Mouse (Mus musculus) intestine, embryonic 15.5 days (tissue): ENCODE measurements around the gene Prdm16. TPM values are rescaled to one million over a fixed set of nuclear protein-coding genes. Genes with fewer than 3 reads are reported as not detected.

ENCODE experiments used
- ATAC-seq: fragments of 200-750 bp; cut with Nextera tagmentation; 2 replicates; pipeline ENCODE4 v1.8.0; 2017; ENCODE audit warnings: moderate TSS enrichment, moderate library complexity
- H3K27ac ChIP-seq: fragments of 300-500 bp; sonication (generic); 2 replicates; pipeline ENCODE4 v1.5.1; 2015; ENCODE audit warnings: mild to moderate bottlenecking, inconsistent platforms
- H3K27me3 ChIP-seq: fragments of 300-500 bp; sonication (generic); replicated peaks from 2 replicates; pipeline ENCODE4 v1.6.1; 2015; ENCODE audit warnings: inconsistent platforms
- H3K36me3 ChIP-seq: fragments of 300-500 bp; sonication (generic); 2 replicates; pipeline ENCODE4 v1.6.1; 2015; ENCODE audit warnings: inconsistent platforms
- H3K4me1 ChIP-seq: fragments of 300-500 bp; sonication (generic); replicated peaks from 2 replicates; pipeline ENCODE4 v1.6.1; 2015; ENCODE audit warnings: inconsistent platforms
- H3K4me2 ChIP-seq: fragments of 300-500 bp; sonication (generic); replicated peaks from 2 replicates; pipeline ENCODE4 v1.6.1; 2015; ENCODE audit warnings: mild to moderate bottlenecking, inconsistent platforms
- H3K4me3 ChIP-seq: fragments of 300-500 bp; sonication (generic); replicated peaks from 2 replicates; pipeline ENCODE4 v1.5.1; 2015; ENCODE audit warnings: inconsistent platforms
- H3K9ac ChIP-seq: fragments of 300-500 bp; sonication (generic); 2 replicates; pipeline ENCODE4 v1.6.1; 2015; ENCODE audit warnings: inconsistent platforms
- H3K9me3 ChIP-seq: fragments of 300-500 bp; sonication (generic); 2 replicates; pipeline ENCODE4 v1.6.1; 2016; ENCODE audit warnings: inconsistent platforms
- WGBS: fragments of 180-500 bp; shearing (Covaris S2); methylation state at CpG from one replicate; pipeline ENCODE4 v1.1.7; 2015; 5-methylcytosine and 5-hydroxymethylcytosine counted together
- polyA plus RNA-seq: library from polyadenylated mRNA; unstranded; fragments of >200 nt; fragmentation: Nextera tagmentation; extraction: Ambion mirVana; gene quantifications from 2 replicates; pipeline ENCODE4 v1.2.1, GENCODE M21; 2015

Prdm16 gene
- polyA plus RNA-seq, 1 experiment from 2014 or later: 16.4 TPM

DNA sequence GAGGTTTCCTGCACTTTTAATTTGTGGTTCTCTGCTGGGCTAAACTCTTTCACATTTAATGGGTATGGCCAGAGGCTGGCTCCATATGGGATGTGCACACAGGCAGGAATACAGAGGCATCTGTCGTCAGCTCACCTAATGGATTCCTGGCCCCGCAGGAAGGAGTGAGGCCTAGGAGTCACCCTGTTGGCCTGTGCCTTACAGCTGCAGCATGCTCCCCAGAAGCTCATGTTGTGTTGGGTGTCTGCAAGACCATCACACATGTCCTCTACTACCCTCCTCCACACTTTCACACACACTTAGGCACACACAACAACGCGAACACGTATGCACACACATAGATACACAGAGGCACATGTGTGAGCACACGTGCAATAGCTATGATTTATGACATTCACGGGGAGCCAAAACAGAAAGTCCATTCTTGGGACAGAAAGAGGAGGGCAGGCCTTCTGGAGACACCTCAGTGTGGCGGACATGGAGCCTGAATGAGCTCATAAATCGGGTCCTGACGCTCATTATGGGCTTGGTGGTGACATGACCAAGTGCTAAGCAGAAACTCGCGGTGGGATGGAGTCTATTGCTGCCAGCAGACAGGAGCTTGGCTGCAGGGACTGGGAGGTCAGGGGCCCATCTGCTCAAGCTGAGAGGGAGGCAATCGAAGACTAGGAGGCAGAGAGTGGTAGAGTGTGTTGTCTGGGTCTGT is 265.0 kb downstream of the Prdm16 start:
- H3K36me3 ChIP-seq: no peaks in the 10 kb centered on the region
- H3K9ac ChIP-seq: no peak overlapping the region
- ATAC-seq: no peak
- no peaks in the 10 kb centered on the region for H3K27me3 ChIP-seq
- H3K27ac ChIP-seq: no peak overlapping the region
- no peak overlapping the region for H3K4me2 ChIP-seq
- H3K9me3 ChIP-seq: no peaks in the 10 kb centered on the region
- 61% methylated on average over 13 of the region's 13 CpGs for WGBS
- no peak overlapping the region for H3K4me3 ChIP-seq
- H3K4me1 ChIP-seq: peaks cover 7% of the 10 kb centered on the region; the same call in 1 of the 2 replicates

DNA sequence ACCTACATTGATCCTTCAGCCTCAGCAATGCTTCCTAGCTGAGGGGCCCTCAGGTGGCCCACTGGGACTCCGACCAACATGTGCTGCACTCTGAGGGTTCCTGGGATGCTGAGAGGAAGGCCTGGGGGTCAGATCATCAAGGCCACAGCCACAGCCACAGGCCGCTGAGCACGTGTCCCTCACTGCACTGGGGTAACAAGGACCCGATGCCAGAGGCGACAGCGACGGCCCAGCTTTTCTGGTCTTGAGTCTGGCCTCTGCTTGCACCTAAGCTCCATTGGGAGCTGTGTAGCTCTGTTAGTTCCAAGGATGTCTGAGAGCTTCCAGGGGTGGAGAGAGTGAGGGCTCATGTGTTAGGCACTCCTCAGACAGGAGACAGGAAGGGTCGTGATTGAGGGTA is 265.8 kb downstream of the Prdm16 start:
- no peak for ATAC-seq
- no peak overlapping the region for H3K9ac ChIP-seq
- H3K9me3 ChIP-seq: no peaks in the 10 kb centered on the region
- H3K4me3 ChIP-seq: no peak overlapping the region
- H3K4me1 ChIP-seq: no peaks in the 10 kb centered on the region
- H3K4me2 ChIP-seq: no peak overlapping the region
- H3K36me3 ChIP-seq: no peaks in the 10 kb centered on the region
- H3K27me3 ChIP-seq: no peaks in the 10 kb centered on the region
- 74% methylated on average over 8 of the region's 8 CpGs for WGBS
- no peak overlapping the region for H3K27ac ChIP-seq

DNA sequence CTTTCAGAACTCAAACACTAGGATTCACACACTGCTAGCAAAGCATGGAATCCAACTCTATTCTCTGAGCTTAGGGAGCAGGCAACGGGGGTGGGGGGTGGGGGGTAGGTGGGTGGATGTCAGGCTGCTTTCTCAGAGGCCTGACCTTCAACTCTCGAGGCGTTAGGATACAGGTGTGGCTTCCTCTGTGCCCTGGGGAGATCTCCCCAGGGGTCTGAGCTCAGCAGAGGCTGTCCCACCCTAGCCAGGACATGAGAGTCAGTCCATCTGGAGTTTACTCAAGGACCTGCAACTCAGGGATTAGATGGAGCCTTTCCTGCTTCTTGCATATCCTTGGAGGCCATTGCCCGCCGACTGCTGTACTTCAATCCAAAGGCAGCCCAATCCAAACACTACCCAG is 267.6 kb downstream of the Prdm16 start:
- Histone ChIP-seq H3K9me3 (no peaks in the 10 kb centered on the region), H3K27me3 (no peaks in the 10 kb centered on the region), H3K4me1 (no peaks in the 10 kb centered on the region), H3K9ac (no peak overlapping the region), H3K36me3 (no peaks in the 10 kb centered on the region), H3K4me2 (no peak overlapping the region), H3K4me3 (no peak overlapping the region), H3K27ac (no peak overlapping the region)
- WGBS: 64% methylated on average over 5 of the region's 5 CpGs
- ATAC-seq: no peak

DNA sequence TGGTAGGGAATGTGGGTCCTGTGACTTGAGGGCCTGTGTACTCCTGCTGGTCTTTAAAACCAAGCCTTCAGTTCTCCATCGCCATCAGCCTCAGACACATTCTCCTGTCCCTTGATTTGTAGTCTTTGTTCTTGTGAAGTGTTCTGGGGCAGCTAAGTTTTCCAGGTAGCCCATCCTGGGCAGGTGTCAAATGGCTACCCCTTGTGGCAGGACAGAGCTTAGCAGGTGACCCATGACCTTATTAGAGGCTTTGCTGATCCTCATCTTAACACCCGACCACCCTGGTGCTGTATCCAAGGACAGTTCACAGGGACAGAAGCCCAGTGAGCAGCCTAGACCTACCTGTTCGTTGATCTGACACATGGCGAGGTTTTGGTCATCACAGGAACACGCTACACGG is 269.8 kb downstream of the Prdm16 start:
- H3K4me2 ChIP-seq: no peak overlapping the region
- H3K27me3 ChIP-seq: no peaks in the 10 kb centered on the region
- no peak for ATAC-seq
- H3K4me3 ChIP-seq: no peak overlapping the region
- H3K9ac ChIP-seq: no peak overlapping the region
- H3K36me3 ChIP-seq: no peaks in the 10 kb centered on the region
- H3K27ac ChIP-seq: no peak overlapping the region
- no peaks in the 10 kb centered on the region for H3K9me3 ChIP-seq
- no peaks in the 10 kb centered on the region for H3K4me1 ChIP-seq
- 83% methylated on average over 6 of the region's 6 CpGs for WGBS

DNA sequence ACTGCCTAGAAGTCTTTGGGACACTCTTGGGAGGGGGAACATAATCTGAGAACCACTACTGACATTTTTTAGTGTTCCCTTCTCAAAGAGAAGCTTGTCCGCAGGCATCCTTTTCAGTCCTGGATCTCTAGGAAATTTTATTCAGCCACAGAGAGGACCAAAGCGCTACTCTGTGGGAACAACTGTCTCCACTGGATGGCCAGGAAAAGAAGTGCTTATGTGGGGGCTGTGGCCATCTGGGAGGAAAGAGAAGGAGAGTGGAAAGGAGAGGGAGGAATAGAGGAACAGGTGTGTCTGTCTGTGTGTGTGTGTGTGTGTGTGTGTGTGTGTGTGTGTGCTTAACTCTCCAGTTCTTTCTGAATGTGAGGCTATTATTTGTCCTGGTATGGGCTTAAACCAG is 271.9 kb downstream of the Prdm16 start:
- no peak for ATAC-seq
- H3K9ac ChIP-seq: no peak overlapping the region
- H3K36me3 ChIP-seq: no peaks in the 10 kb centered on the region
- 91% methylated on average over 2 of the region's 2 CpGs for WGBS
- no peaks in the 10 kb centered on the region for H3K4me1 ChIP-seq
- H3K4me3 ChIP-seq: no peak overlapping the region
- no peaks in the 10 kb centered on the region for H3K9me3 ChIP-seq
- no peaks in the 10 kb centered on the region for H3K27me3 ChIP-seq
- no peak overlapping the region for H3K4me2 ChIP-seq
- H3K27ac ChIP-seq: no peak overlapping the region

DNA sequence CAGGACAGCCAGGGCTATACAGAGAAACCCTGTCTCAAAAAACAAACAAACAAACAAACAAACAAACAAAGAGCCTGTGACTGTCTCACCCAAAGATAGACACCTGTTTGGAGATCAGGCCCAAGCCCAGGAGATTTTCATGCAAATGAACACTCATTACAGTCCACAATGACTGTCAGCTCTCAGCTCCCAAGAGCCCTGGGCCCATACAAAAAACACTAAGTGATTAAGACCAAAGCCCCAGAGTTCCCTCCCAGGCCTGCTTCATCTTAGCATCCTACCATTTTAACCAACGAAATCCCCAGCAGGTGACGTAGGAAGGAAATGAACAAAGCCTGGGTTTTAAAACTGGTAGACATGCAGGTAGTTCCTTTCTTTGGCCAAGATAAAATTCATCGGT is 275.8 kb downstream of the Prdm16 start:
- Histone ChIP-seq H3K9me3 (no peaks in the 10 kb centered on the region), H3K36me3 (no peaks in the 10 kb centered on the region), H3K4me1 (peaks cover 16% of the 10 kb centered on the region), H3K9ac (no peak overlapping the region), H3K4me3 (no peak overlapping the region), H3K27ac (peak overlapping the region; percentile 18; the same call in 1 of the 2 replicates), H3K4me2 (no peak overlapping the region), H3K27me3 (no peaks in the 10 kb centered on the region)
- no peak for ATAC-seq
- 86% methylated on average over 3 of the region's 3 CpGs for WGBS

DNA sequence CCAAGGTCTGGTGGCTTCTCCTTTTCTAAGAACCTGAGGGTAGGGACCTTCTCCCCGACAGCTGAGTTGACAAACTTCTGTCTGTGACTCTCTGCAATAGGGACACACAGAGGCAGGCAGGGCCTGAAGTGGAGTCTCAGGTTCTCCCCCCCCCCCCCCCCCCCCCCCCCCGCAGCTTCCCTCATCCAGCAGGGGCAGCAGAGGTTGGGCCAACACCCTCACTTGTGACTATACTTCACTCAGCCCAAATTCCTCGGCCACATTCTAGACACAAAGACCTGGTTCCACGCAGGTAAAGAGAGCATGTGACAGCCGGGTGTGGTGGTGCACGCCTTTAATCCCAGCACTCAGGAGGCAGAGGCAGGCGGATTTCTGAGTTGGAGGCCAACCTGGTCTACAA is 276.2 kb downstream of the Prdm16 start:
- WGBS: 82% methylated on average over 6 of the region's 7 CpGs
- Histone ChIP-seq H3K27ac (peak overlapping the region; percentile 79), H3K4me2 (no peak overlapping the region), H3K27me3 (no peaks in the 10 kb centered on the region), H3K36me3 (no peaks in the 10 kb centered on the region), H3K9ac (no peak overlapping the region), H3K4me1 (peaks cover 16% of the 10 kb centered on the region), H3K9me3 (no peaks in the 10 kb centered on the region), H3K4me3 (no peak overlapping the region)
- no peak for ATAC-seq

DNA sequence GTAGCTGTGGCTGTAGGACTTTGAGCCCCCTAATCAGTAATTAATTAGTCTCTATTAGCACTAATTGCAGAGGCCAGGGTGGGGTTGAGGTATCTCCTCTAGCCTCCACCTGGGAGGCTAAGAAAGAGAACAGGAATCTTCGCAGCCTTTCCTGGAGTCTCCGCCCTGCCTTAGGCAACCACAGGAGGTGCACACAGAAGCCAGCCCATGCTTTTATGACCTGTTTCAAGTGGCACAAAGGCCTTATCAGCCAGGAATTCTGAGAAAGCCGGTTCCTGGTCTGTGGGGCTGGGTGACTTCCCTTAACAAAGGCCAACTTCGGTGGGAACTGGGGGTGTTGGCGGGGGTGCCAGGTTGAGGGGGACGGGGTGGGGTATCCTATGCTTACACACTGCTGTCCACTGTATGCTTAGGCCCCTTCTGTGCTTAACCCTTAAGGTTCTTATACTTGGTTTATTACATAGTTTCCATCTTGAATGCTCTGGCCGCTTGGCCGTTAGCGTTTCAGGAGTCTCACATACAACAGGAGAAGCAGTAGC is 276.8 kb downstream of the Prdm16 start:
- Histone ChIP-seq H3K36me3 (no peaks in the 10 kb centered on the region), H3K9me3 (no peaks in the 10 kb centered on the region), H3K27me3 (no peaks in the 10 kb centered on the region), H3K4me2 (peak overlapping the region; percentile 25; the same call in 1 of the 2 replicates), H3K27ac (peak overlapping the region; percentile 84), H3K4me3 (no peak overlapping the region), H3K4me1 (peaks cover 16% of the 10 kb centered on the region), H3K9ac (no peak overlapping the region)
- WGBS: 59% methylated on average over 9 of the region's 9 CpGs
- ATAC-seq: peak; percentile 88

DNA sequence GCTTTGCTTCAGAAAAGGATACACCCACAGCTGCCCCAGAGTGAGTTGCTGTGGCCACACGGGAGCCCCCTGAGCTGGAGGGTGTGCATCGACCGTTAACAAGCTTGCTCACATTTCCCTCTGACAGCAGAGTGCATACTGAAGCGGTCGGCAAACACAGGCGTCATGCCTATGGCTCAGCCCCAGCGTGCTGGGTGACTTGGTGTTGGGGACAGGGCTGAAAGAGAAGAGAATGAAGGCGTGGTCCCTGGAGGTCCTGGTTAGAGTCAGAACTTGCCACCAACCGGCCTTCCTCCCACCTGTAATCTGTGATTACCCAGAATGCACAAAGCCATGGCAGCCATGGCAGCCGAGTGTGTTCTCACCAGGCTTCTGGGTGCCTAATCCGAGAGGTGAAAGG is 277.9 kb downstream of the Prdm16 start:
- Histone ChIP-seq H3K4me2 (peak overlapping the region; percentile 25; the same call in 1 of the 2 replicates), H3K9me3 (no peaks in the 10 kb centered on the region), H3K9ac (0 out of 2 replicates have a peak overlapping the region, but pooled peaks have one; percentile 21), H3K27me3 (no peaks in the 10 kb centered on the region), H3K36me3 (no peaks in the 10 kb centered on the region), H3K27ac (peak overlapping the region; percentile 84), H3K4me1 (peaks cover 16% of the 10 kb centered on the region), H3K4me3 (no peak overlapping the region)
- peak; percentile 32 for ATAC-seq
- 36% methylated on average over 11 of the region's 11 CpGs for WGBS

DNA sequence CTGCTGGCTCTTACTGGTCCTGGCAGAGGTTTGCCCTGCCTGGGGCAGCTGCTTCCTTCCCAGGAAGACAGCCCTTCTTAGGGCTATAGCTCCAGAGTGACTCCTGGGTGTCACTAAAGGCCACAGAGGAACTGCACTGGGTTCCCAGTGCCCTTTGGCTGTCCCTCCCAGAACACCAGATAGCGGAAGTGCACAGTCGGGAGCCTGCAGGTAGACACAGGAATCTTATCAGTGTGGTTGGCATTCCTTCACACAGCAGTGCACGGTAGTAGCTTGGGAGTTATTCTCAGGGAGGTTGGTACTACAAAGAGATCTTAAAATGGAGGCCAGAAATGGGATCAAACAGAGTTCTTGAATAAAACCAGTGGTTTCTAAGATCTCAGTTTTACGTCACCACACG is 278.3 kb downstream of the Prdm16 start:
- H3K4me2 ChIP-seq: peak overlapping the region; percentile 25; the same call in 1 of the 2 replicates
- 56% methylated on average over 5 of the region's 5 CpGs for WGBS

DNA sequence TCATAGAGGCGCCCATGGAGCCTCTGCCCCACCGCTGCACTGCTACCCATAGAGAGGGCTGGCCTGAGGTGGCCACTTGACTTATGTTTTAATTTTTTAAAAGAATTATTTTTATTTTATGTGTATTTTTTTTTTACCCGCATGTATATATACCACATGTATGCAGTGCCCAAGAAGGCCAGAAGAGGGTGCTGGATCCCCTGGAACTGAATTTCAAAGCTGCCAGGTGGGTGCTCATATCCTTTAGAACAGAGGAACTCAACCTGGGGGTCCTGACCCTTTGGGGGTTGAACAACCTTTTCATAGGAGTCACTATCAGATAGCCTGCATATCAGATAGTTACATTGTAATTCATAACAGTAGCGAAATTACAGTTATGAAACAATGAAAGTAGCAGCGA is 281.3 kb downstream of the Prdm16 start:
- Histone ChIP-seq H3K4me2 (no peak overlapping the region), H3K4me1 (peaks cover 16% of the 10 kb centered on the region), H3K4me3 (no peak overlapping the region), H3K36me3 (no peaks in the 10 kb centered on the region), H3K9me3 (no peaks in the 10 kb centered on the region), H3K9ac (no peak overlapping the region), H3K27me3 (no peaks in the 10 kb centered on the region), H3K27ac (no peak overlapping the region)
- WGBS: 97% methylated on average over 5 of the region's 5 CpGs
- no peak for ATAC-seq

More for the DNA sequence above, 278.3 kb downstream of the Prdm16 start:
- peak; percentile 72 for ATAC-seq
- peak overlapping the region; percentile 84 for H3K27ac ChIP-seq
- no peaks in the 10 kb centered on the region for H3K27me3 ChIP-seq
- peaks cover 16% of the 10 kb centered on the region for H3K4me1 ChIP-seq
- H3K9me3 ChIP-seq: no peaks in the 10 kb centered on the region
- H3K36me3 ChIP-seq: no peaks in the 10 kb centered on the region
- H3K4me3 ChIP-seq: no peak overlapping the region
- H3K9ac ChIP-seq: 0 out of 2 replicates have a peak overlapping the region, but pooled peaks have one; percentile 24

DNA sequence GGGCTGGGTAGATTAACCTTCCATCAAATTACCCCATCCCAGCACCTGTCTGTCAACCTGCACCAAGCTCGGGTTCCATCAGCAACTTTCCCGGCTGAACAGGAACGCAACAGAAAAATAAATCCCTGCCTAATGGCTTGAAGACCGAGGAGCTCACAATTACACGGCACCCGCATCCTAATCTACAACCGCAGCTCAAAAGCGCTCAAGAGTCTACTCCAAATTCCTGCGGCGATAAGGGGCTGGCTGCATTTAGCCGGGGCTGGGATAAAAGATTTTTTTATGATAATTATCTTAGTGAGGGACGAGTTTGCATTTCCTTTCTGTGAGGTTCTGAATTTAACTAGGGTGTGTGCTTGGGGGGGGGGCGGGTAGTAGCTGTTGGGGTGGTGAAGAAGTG is 284.4 kb downstream of the Prdm16 start:
- Histone ChIP-seq H3K36me3 (no peaks in the 10 kb centered on the region), H3K4me1 (peaks cover 15% of the 10 kb centered on the region), H3K9me3 (no peaks in the 10 kb centered on the region), H3K4me3 (no peak overlapping the region), H3K27me3 (0 out of 2 replicates have a peak, but pooled peaks cover under 1% of the 10 kb centered on the region), H3K4me2 (no peak overlapping the region), H3K27ac (no peak overlapping the region), H3K9ac (no peak overlapping the region)
- WGBS: 65% methylated on average over 13 of the region's 13 CpGs
- ATAC-seq: no peak
